Mouse (Mus musculus): ENCODE measurements around the gene Lgi4. TPM values are rescaled to one million over a fixed set of nuclear protein-coding genes. Genes with fewer than 3 reads are reported as not detected.
A peak's percentile ranks its signal among the peaks of the same experiment; 100 is the strongest.

The Lgi4 gene
- total RNA-seq, 2 experiments from 2014 or later: 37.9 to 41.9 TPM

DNA sequence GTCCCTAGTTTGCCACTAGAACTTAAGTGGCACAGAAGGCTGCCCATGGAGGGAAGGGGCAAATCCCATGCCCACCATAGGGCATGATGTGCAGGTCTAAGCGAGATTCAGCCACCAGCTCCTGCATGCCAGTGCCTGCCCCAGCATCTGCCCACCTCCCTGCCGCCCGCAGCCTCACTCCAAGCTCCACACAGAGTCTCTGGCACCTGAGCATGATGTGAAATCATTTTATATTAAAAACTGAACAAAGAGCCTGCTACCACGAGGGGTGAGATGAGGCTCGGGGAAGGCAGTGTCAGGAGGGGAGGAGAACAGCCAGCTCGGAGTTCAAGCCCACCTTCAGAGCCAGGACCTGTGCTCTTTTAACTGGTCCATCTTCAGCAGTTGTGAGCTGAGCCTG lies 11.2 kb downstream of the Lgi4 start:
- peak overlapping the region; percentile 70 for H3K27ac ChIP-seq
- no peak overlapping the region for H3K4me3 ChIP-seq
- no peak for DNase-seq (ENCODE audit: low spot score in 2 of 2)
- TF ChIP-seq CTCF (conservative IDR thresholded peaks at IDR 0.05): no peak

DNA sequence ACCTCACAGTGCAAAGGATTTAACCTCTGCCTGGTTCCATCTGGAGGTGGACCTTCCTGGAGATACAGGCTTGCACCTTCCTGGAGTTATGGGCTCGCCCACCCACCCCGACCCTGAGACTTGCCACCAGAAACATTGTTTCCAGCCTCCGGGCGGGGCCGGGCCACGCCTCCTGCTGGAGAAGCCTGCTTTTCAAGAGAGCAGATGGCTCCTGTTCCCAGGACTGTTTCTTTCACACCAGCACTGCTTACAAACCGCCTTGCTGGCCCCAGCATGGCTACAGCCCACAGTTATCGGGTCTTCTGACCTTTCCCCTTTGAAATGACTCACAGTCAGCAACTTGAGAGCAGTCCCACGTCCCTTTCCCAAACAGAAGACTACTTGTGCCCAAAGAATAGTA lies 13.2 kb downstream of the Lgi4 start:
- no peak for DNase-seq (ENCODE audit: low spot score in 2 of 2)
- H3K27ac ChIP-seq: peak overlapping the region; percentile 43; the same call in 1 of the 2 replicates
- TF ChIP-seq CTCF (conservative IDR thresholded peaks at IDR 0.05): no peak
- no peak overlapping the region for H3K4me3 ChIP-seq

DNA sequence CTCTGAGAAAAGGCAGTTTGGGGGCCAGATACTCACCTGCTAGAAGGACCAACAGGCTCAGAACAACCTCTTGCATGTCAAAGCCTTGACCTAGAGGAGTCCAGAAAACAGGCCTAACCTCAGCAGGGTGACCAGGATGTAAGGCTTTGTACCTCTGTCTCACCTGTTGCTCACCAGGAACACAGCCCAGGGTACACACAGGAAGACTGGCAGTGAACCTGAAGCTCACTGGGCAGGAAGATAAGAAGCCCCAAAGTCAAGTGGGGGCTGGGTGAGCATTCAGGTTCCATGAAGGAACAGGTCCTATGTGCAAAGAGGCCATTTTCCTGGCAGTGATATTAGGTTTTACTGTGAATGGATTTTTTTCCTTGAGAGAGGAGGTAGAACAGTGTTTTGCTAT lies 14.4 kb downstream of the Lgi4 start:
- Histone ChIP-seq H3K27ac (peak overlapping the region; percentile 80; the same call in 1 of the 2 replicates), H3K4me3 (no peak overlapping the region)
- DNase-seq (ENCODE audit: low spot score in 2 of 2): no peak
- no peak for TF ChIP-seq CTCF (conservative IDR thresholded peaks at IDR 0.05)

DNA sequence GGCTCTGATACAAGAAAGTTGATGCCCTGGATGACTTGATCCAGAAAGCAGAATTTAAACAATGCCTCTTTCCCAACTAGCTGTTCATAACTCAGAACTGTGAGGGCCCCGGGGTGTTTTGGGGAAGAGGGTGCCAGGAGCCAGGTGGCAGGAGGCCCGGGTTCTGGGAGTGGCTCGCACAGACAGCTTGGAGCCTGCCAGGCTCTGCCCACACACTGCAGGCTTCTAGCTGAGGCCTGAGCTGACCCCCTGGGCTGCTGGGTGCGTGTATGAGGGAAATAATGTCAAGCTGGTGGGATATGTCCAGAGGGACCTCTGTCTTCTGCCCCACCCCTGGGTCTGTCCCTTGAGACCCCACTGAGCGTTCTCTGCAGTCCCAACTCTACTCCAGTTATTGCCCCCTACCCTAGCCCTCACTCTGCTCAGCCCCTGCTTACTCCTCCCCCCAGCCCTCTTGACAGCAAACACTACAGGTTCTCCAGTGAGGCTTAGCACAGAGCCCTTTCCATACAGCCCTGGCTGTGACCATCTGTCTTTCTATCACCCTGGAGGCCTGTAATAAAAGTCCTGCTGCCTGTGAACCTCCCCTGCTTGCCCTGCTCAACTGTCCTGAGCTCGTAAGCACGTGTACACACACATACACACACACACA lies 15.0 kb downstream of the Lgi4 start:
- Histone ChIP-seq H3K4me3 (no peak overlapping the region), H3K27ac (peak overlapping the region; percentile 80)
- TF ChIP-seq CTCF (conservative IDR thresholded peaks at IDR 0.05): no peak
- no peak for DNase-seq (ENCODE audit: low spot score in 2 of 2)

DNA sequence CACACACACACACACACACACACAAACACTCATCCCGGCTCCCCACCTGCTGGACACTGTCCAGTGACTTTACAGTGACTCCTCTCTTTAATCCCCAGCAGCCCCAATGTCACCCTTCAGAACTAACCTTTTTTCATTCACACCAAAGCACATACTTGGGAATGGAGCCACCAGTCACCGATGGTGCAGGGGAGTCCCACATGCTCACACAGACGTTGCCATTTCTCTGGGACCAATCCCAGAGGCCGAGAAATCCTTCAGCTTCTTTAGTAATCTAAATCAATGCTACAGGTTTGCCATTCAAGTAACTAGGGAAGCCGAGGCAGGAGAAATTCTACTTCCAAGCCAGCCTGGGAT lies 15.5 kb downstream of the Lgi4 start:
- Histone ChIP-seq H3K27ac (0 out of 2 replicates have a peak overlapping the region, but pooled peaks have one; percentile 19), H3K4me3 (no peak overlapping the region)
- DNase-seq (ENCODE audit: low spot score in 2 of 2): peak; percentile 61 to 71
- TF ChIP-seq CTCF (conservative IDR thresholded peaks at IDR 0.05): no peak

DNA sequence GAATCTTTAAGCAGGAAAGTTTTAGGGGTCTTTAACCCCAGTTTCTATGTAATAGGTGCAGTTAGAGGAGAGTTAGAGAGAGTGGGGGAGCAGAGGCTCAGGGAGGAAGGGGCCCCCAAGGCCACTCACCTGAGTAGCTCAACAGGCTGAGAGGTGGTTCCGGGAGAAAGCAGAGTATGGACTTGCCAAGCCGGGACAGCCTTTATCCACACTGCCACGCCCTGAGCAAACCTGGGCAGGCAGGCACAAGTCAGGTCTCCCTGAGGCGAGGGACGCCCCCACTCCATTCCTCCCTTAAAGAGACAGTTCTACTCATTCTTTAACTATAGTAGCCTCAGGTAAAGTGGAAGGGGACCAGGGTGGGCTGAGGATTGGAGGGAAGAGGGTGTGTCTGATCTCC lies 17.4 kb downstream of the Lgi4 start, which contains the start of gene Fxyd3:
Fxyd3 (minus strand) TSS at position 213 of the 400 bp plus-strand sequence.
- TF ChIP-seq CTCF (conservative IDR thresholded peaks at IDR 0.05): no peak
- Histone ChIP-seq H3K4me3 (no peak within 1 kb of the TSS), H3K27ac (peak within 1 kb of the TSS; percentile 90)
- no peak for DNase-seq (ENCODE audit: low spot score in 2 of 2)

DNA sequence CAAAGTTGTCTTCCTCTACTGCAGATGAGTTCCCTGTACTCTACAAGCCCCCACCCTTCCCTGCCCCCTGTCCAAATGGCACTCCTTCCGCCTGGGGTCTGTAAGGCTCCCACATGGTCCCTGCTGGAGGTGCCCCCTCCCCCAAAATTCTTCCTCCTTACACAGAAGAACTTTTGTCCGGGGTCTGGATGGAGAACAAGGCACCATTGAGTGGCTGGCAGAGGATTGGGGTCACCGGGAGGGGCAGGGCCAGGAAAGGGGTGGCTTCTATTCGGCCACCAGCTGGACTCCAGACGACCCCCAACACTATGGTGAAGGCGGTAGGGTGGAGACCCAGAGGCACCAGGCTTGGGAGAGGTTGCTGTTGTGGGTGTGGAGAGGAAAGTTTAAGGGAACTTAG lies 18.3 kb downstream of the Lgi4 start:
- Histone ChIP-seq H3K27ac (peak overlapping the region; percentile 90), H3K4me3 (no peak overlapping the region)
- DNase-seq (ENCODE audit: low spot score in 2 of 2): peak; percentile 53 to 77
- TF ChIP-seq CTCF (conservative IDR thresholded peaks at IDR 0.05): no peak

DNA sequence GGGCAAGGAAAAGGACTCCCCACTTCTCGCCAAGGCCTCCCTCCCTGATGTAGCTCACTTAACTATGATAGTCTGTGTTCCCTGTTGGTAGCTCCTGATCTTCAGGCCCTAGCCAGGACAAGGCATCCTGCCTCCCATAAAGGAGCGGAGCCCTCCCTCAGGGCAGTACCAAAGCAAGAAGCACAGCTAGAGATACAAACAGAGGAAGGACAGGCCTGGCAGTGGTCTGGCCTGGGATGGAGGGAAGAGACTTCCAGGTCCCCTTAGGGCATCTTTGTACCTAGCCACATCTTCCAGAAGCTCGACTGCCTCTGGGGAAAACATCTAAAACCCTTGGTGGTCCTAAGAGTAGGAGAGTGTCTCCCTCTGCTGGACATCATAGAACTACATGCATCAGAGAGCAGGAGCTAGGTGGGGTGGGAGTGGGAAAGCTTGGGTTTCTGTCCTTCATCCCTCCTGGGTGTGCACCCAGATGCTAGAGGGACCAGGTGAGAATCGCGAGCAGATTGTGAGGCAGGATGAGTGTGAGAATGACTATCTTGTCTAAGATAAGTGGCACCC lies 18.8 kb downstream of the Lgi4 start:
- no peak overlapping the region for H3K4me3 ChIP-seq
- peak overlapping the region; percentile 90 for H3K27ac ChIP-seq
- peak; percentile 93 for TF ChIP-seq CTCF (conservative IDR thresholded peaks at IDR 0.05)
- peak; percentile 62 to 71 for DNase-seq (ENCODE audit: low spot score in 2 of 2)

DNA sequence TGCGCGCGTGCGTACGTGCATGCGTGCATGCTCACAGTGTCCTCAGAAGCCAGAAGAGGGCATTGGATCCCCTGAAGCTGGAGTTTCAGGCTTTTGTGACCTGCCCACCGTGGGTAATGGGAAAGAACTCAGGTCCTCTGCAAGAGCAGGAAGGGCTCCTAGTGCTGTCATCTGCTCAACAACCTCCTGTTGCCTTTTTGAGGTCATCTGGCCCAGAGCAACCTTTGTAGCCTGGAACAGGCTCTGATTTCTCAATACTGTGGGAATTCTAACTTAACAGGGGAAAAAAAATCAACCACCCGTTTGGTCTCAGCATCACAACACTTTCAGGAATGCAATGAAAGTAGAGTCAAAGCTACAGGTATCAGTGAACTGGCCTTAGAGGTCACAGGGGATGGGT lies 20.5 kb downstream of the Lgi4 start:
- Histone ChIP-seq H3K27ac (peak overlapping the region; percentile 65; the same call in 1 of the 2 replicates), H3K4me3 (no peak overlapping the region)
- DNase-seq (ENCODE audit: low spot score in 2 of 2): no peak
- TF ChIP-seq CTCF (conservative IDR thresholded peaks at IDR 0.05): no peak

DNA sequence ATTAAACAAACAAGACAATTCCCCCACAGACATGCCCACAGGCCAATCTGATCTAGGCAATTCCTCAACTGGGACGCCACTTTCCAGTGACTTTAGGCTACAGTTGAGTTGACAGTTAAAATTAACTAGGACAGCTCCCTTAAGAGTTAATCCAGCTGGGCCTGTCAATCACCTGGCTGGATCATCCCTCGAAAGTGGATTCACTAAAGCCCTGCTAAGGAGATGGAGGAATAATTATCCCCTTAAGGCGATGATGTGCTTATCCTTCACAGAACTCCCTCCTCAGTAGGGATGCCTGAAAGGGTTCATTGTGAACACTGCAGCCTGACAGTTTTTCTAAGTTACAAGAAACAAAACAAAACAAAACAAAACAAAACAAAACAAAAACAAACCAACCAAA lies 21.5 kb downstream of the Lgi4 start:
- DNase-seq (ENCODE audit: low spot score in 2 of 2): no peak
- H3K4me3 ChIP-seq: no peak overlapping the region
- no peak for TF ChIP-seq CTCF (conservative IDR thresholded peaks at IDR 0.05)

DNA sequence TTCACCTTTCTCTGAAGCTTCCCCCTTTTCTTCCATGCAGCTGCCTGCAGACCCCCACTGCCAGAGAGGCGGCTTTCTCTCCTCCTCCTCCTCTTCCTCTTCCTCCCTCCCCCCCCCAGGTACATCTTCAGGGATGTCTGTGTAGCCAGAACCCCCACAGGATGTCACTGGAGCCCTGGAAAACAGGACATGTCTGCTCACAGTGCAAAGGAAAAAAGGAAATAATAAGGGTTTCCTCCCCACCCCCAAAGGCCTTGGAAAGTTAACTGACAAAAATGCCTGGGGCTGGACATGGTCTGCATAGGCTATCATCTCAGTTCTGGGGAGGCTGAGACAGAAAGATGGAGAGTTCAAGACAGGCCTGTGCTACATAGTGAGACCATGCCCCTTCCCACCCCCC lies 22.0 kb downstream of the Lgi4 start:
- H3K27ac ChIP-seq: peak overlapping the region; percentile 48; the same call in 1 of the 2 replicates
- no peak for TF ChIP-seq CTCF (conservative IDR thresholded peaks at IDR 0.05)
- no peak for DNase-seq (ENCODE audit: low spot score in 2 of 2)
- no peak overlapping the region for H3K4me3 ChIP-seq

More for the DNA sequence above, 21.5 kb downstream of the Lgi4 start:
- H3K27ac ChIP-seq: peak overlapping the region; percentile 48

DNA sequence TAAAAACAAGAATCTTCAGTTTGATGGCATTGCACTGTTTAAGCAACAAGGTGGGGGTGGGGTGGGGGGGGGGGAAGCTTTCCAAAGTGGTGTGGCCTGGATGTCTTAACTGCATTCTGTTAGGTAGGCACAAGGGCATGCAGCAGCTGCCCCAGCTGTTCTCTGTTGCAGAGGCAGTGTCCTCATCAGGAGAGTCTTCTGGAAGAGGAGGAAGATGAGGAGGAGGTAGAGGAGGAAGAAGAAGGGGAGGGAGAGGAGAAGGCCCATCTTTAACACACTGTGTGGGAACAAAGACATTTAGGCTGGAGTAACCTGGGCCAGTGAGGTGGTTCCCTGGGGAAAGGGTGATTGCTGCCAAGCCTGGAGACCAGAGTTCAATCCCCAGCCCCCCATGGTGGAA lies 23.0 kb downstream of the Lgi4 start:
- DNase-seq (ENCODE audit: low spot score in 2 of 2): no peak
- no peak for TF ChIP-seq CTCF (conservative IDR thresholded peaks at IDR 0.05)
- H3K4me3 ChIP-seq: no peak overlapping the region
- peak overlapping the region; percentile 90; the same call in 1 of the 2 replicates for H3K27ac ChIP-seq

DNA sequence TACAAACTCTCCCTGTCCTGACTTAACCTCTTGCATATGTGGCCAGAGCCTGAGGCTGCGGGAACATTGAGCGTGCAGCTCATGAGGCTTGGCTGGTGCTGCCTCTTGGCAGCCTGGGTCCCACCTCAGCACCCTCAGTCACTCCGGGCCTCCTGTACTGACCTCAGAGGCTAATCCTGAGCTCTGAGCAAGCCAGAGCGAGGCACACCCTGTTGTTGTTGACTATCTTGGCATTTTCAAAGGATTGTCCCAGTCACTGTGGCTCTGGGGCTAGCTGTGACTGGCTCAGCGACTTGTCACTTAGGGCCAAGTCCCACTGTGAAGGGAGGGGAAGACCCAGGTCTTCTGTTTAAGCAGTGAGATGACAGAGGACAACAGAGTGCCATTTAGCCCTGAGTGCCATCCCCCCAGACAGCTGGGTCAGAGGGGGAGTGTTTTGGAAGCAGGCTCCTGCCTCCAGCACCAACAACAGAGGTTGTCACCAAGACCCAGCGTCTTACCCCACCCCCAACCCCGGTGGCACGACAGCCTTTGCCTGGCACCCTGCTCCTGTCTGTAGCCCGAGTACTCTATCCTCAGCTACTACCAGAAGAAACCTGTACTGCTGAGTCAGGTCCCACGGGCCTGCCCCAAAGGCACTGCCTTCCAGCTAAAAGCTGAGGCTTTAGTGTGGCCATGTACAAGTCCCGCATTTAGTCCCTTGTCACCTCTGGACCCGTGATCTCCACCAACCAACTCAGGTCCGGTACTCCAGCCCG lies 23.9 kb downstream of the Lgi4 start:
- H3K4me3 ChIP-seq: no peak overlapping the region
- DNase-seq (ENCODE audit: low spot score in 2 of 2): no peak
- TF ChIP-seq CTCF (conservative IDR thresholded peaks at IDR 0.05): no peak
- peak overlapping the region; percentile 90 for H3K27ac ChIP-seq

All from layer of hippocampus, adult 2 months (tissue).